Mouse (Mus musculus): ENCODE measurements around the gene Mrpl9. TPM values are rescaled to one million over a fixed set of nuclear protein-coding genes. Genes with fewer than 3 reads are reported as not detected.
A peak's percentile ranks its signal among the peaks of the same experiment; 100 is the strongest.

Mrpl9 gene
- polyA plus RNA-seq, 1 experiment from 2014 or later, result 71.7 TPM

GRCm38 (mm10) chr3:94473115-94473505 is 30.0 kb downstream of the Mrpl9 start:
- no peaks in the 10 kb centered on the region for H3K9me3 ChIP-seq (replicated peaks)
- DNase-seq (ENCODE audit: low spot score), result no peak
- H3K27ac ChIP-seq (replicated peaks), result peak overlapping the region; percentile 78
- 56% methylated on average over 10 of the region's 10 CpGs for WGBS
- no peaks in the 10 kb centered on the region for H3K36me3 ChIP-seq
- H3K27me3 ChIP-seq (ENCODE audit: low read depth, poor library complexity, severe bottlenecking), result peaks cover 3% of the 10 kb centered on the region; the same call in 1 of the 2 replicates
- peak overlapping the region; percentile 50; the same call in 1 of the 2 replicates for H3K4me3 ChIP-seq
- H3K4me1 ChIP-seq, result peaks cover 53% of the 10 kb centered on the region

- WGBS, result 87% methylated on average over 5 of the region's 5 CpGs
These were observed 30.6 kb downstream of the Mrpl9 start for GRCm38 (mm10) chr3:94473567-94474232.

GRCm38 (mm10) chr3:94476301-94477035 is 33.4 kb downstream of the Mrpl9 start:
- no peak overlapping the region; the same call in 1 of the 2 replicates for H3K27ac ChIP-seq (replicated peaks)

More at GRCm38 (mm10) chr3:94473567-94474232, 30.6 kb downstream of the Mrpl9 start:
- H3K4me3 ChIP-seq, result no peak overlapping the region
- H3K9me3 ChIP-seq (replicated peaks), result no peaks in the 10 kb centered on the region
- DNase-seq (ENCODE audit: low spot score), result no peak
- H3K27me3 ChIP-seq (ENCODE audit: low read depth, poor library complexity, severe bottlenecking), result peaks cover 9% of the 10 kb centered on the region
- no peak overlapping the region for H3K27ac ChIP-seq (replicated peaks)
- peaks cover 59% of the 10 kb centered on the region for H3K4me1 ChIP-seq
- H3K36me3 ChIP-seq, result no peaks in the 10 kb centered on the region

DNA sequence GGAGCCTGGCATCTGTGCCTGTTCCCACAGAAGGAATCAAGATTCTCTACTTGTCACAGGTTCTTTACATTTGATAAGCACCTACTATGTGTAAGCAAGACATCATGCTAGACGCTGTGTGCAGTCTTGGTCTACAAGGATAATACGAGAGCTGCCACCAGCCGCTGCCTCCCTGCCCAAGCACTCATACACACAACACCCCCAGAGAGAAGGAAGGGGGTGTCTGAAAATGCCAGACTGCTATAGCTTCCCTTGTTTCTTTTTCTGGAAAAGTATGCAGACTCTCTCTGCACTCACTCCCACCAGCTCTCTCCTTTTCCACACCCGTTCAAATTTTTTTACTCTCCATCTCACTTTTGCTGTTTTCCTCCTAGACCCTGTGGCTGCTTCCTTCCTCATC is 34.3 kb downstream of the Mrpl9 start:
- peaks cover 17% of the 10 kb centered on the region for H3K36me3 ChIP-seq
- H3K4me1 ChIP-seq, result peaks cover 88% of the 10 kb centered on the region
- no peaks in the 10 kb centered on the region for H3K9me3 ChIP-seq (replicated peaks)
- peak overlapping the region; percentile 92 for H3K27ac ChIP-seq (replicated peaks)
- DNase-seq (ENCODE audit: low spot score), result no peak
- H3K4me3 ChIP-seq, result peak overlapping the region; percentile 68
- H3K27me3 ChIP-seq (ENCODE audit: low read depth, poor library complexity, severe bottlenecking), result peaks cover 39% of the 10 kb centered on the region
- 54% methylated on average over 4 of the region's 4 CpGs for WGBS

More at GRCm38 (mm10) chr3:94476301-94477035, 33.4 kb downstream of the Mrpl9 start:
- no peak for DNase-seq (ENCODE audit: low spot score)
- WGBS, result 74% methylated on average over 8 of the region's 8 CpGs
- Histone ChIP-seq H3K27me3 (ENCODE audit: low read depth, poor library complexity, severe bottlenecking) (peaks cover 37% of the 10 kb centered on the region), H3K4me3 (no peak overlapping the region), H3K9me3 (replicated peaks) (no peaks in the 10 kb centered on the region), H3K4me1 (peaks cover 83% of the 10 kb centered on the region), H3K36me3 (peaks cover 7% of the 10 kb centered on the region)

GRCm38 (mm10) chr3:94477981-94478422 is 34.9 kb downstream of the Mrpl9 start, which contains the start of gene Celf3:
Gene Celf3 (plus strand): TSS chr3:94478295.
- DNase-seq (ENCODE audit: low spot score), result peak; percentile 81
- WGBS, result 0% methylated on average over 13 of the region's 14 CpGs
- Histone ChIP-seq H3K27me3 (ENCODE audit: low read depth, poor library complexity, severe bottlenecking) (peaks cover 39% of the 10 kb centered on the region), H3K27ac (replicated peaks) (peak within 1 kb of the TSS; percentile 92), H3K9me3 (replicated peaks) (no peaks in the 10 kb centered on the region), H3K4me1 (peaks cover 88% of the 10 kb centered on the region), H3K36me3 (peaks cover 21% of the 10 kb centered on the region), H3K4me3 (peak within 1 kb of the TSS; percentile 68)

- peak; percentile 60 for DNase-seq (ENCODE audit: low spot score)
- H3K27me3 ChIP-seq (ENCODE audit: low read depth, poor library complexity, severe bottlenecking), result peaks cover 39% of the 10 kb centered on the region
- H3K9me3 ChIP-seq (replicated peaks), result no peaks in the 10 kb centered on the region
- peak overlapping the region; percentile 92 for H3K27ac ChIP-seq (replicated peaks)
- H3K4me1 ChIP-seq, result peaks cover 88% of the 10 kb centered on the region
- WGBS, result 5% methylated on average over 9 of the region's 9 CpGs
- H3K36me3 ChIP-seq, result peaks cover 22% of the 10 kb centered on the region
- H3K4me3 ChIP-seq, result peak overlapping the region; percentile 68
These were observed 35.6 kb downstream of the Mrpl9 start for GRCm38 (mm10) chr3:94478591-94479169.

GRCm38 (mm10) chr3:94479564-94479963 is 36.4 kb downstream of the Mrpl9 start:
- Histone ChIP-seq H3K9me3 (replicated peaks) (no peaks in the 10 kb centered on the region), H3K4me3 (peak overlapping the region; percentile 68), H3K27me3 (ENCODE audit: low read depth, poor library complexity, severe bottlenecking) (peaks cover 39% of the 10 kb centered on the region), H3K27ac (replicated peaks) (peak overlapping the region; percentile 92), H3K4me1 (peaks cover 90% of the 10 kb centered on the region), H3K36me3 (peaks cover 24% of the 10 kb centered on the region)
- 4% methylated on average over 11 of the region's 11 CpGs for WGBS
- peak; percentile 40 for DNase-seq (ENCODE audit: low spot score)

DNA sequence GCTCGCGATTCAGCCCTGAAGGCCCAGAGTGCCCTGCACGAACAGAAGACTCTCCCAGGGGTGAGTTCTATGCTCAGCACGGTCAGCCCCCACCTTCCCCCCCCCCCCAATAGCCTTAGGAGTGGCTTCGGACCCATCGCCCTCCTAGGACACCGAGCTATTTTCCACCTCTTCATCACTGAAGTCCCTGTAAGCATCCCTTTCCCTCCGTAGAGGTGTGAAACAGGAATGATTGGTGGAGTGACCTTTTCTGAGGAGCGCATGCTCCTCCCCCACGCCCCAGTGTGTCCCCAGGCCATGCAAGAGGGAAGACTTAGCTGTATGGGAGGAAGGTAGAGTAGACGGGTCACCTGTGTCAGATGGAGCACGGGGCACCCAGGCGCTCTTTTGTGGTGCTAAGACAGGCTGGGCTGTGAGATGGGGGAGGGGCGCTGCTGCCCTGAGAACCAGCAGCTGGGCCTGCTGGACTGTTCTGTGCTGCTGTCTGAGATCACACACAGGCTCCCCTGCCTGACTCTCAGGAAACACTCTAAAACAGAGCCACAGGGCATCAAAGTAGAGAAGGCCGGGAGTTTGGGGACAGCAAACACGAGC is 37.3 kb downstream of the Mrpl9 start, which contains the start of gene Riiad1:
Gene Riiad1 (minus strand): TSS at position 51 of the 594 bp plus-strand sequence.
- 15% methylated on average over 16 of the region's 16 CpGs for WGBS
- Histone ChIP-seq H3K36me3 (peaks cover 32% of the 10 kb centered on the region), H3K4me3 (peak within 1 kb of the TSS; percentile 68), H3K27ac (replicated peaks) (peak within 1 kb of the TSS; percentile 92), H3K4me1 (peaks cover 98% of the 10 kb centered on the region), H3K9me3 (replicated peaks) (no peaks in the 10 kb centered on the region), H3K27me3 (ENCODE audit: low read depth, poor library complexity, severe bottlenecking) (peaks cover 39% of the 10 kb centered on the region)
- DNase-seq (ENCODE audit: low spot score), result peak; percentile 44

GRCm38 (mm10) chr3:94481429-94481828 is 38.3 kb downstream of the Mrpl9 start:
- Histone ChIP-seq H3K27ac (replicated peaks) (peak overlapping the region; percentile 92), H3K4me1 (peaks cover 100% of the 10 kb centered on the region), H3K36me3 (peaks cover 40% of the 10 kb centered on the region), H3K4me3 (peak overlapping the region; percentile 68; the same call in 1 of the 2 replicates), H3K27me3 (ENCODE audit: low read depth, poor library complexity, severe bottlenecking) (peaks cover 39% of the 10 kb centered on the region), H3K9me3 (replicated peaks) (no peaks in the 10 kb centered on the region)
- 68% methylated on average over 4 of the region's 4 CpGs for WGBS
- no peak for DNase-seq (ENCODE audit: low spot score)

GRCm38 (mm10) chr3:94482764-94483385 is 39.8 kb downstream of the Mrpl9 start:
- Histone ChIP-seq H3K27me3 (ENCODE audit: low read depth, poor library complexity, severe bottlenecking) (peaks cover 38% of the 10 kb centered on the region), H3K9me3 (replicated peaks) (no peaks in the 10 kb centered on the region), H3K4me3 (peak overlapping the region; percentile 44; the same call in 1 of the 2 replicates), H3K27ac (replicated peaks) (peak overlapping the region; percentile 91), H3K36me3 (peaks cover 55% of the 10 kb centered on the region), H3K4me1 (peaks cover 100% of the 10 kb centered on the region)
- WGBS, result 81% methylated on average over 17 of the region's 17 CpGs
- no peak for DNase-seq (ENCODE audit: low spot score)

- no peaks in the 10 kb centered on the region for H3K9me3 ChIP-seq (replicated peaks)
- peak overlapping the region; percentile 44 for H3K4me3 ChIP-seq
- H3K27me3 ChIP-seq (ENCODE audit: low read depth, poor library complexity, severe bottlenecking), result peaks cover 28% of the 10 kb centered on the region
- peak overlapping the region; percentile 91 for H3K27ac ChIP-seq (replicated peaks)
- peaks cover 90% of the 10 kb centered on the region for H3K4me1 ChIP-seq
- DNase-seq (ENCODE audit: low spot score), result peak; percentile 99
- H3K36me3 ChIP-seq, result peaks cover 65% of the 10 kb centered on the region
- 9% methylated on average over 20 of the region's 20 CpGs for WGBS
These were observed 40.8 kb downstream of the Mrpl9 start for GRCm38 (mm10) chr3:94483790-94484439.

All from midbrain, embryonic 10.5 days (tissue).